Mouse (Mus musculus) thymus, adult 2 months (tissue): ENCODE data around the gene Rab40c. TPM values are rescaled to one million over a fixed set of nuclear protein-coding genes. Genes with fewer than 3 reads are reported as not detected.

Experiments used
- DNase-seq: peaks from one replicate; pipeline ENCODE4 v3.0.0; 2021
- H3K27ac ChIP-seq: fragments of 200-500 bp; 2 replicates; pipeline ENCODE4 v1.5.1; 2012; ENCODE audit warnings: low read length, control low read depth; ENCODE audit not compliant: control insufficient read depth, insufficient read depth
- H3K27me3 ChIP-seq: fragments of 200-500 bp; 2 replicates; pipeline ENCODE4 v1.6.1; 2012; ENCODE audit warnings: mild to moderate bottlenecking, low read length, moderate library complexity, mixed read lengths; ENCODE audit not compliant: control insufficient read depth, insufficient read depth
- H3K36me3 ChIP-seq: fragments of 200-500 bp; 2 replicates; pipeline ENCODE4 v1.6.1; 2012; ENCODE audit warnings: mild to moderate bottlenecking, low read length, moderate library complexity; ENCODE audit not compliant: control insufficient read depth, insufficient read depth
- H3K4me1 ChIP-seq: fragments of 200-500 bp; replicated peaks from 2 replicates; pipeline ENCODE4 v1.6.1; 2012; ENCODE audit warnings: low read length; ENCODE audit not compliant: control insufficient read depth, insufficient read depth
- H3K4me3 ChIP-seq: fragments of 200-500 bp; 2 replicates; pipeline ENCODE4 v1.5.1; 2012; ENCODE audit warnings: mild to moderate bottlenecking, low read length, control low read depth, moderate library complexity; ENCODE audit not compliant: control insufficient read depth, insufficient read depth
- CTCF ChIP-seq: fragments of 200-500 bp; IDR thresholded peaks from 2 replicates; pipeline ENCODE4 v1.5.1; 2012; ENCODE audit warnings: mild to moderate bottlenecking, control low read depth, low read length, moderate library complexity, borderline replicate concordance; ENCODE audit not compliant: control insufficient read depth, poor library complexity, insufficient read depth; ENCODE audit errors: extremely low read depth
- POLR2A ChIP-seq: fragments of 200-500 bp; IDR thresholded peaks from 2 replicates; pipeline ENCODE4 v1.6.1; 2012; ENCODE audit warnings: mild to moderate bottlenecking, low read length, control low read depth, moderate library complexity; ENCODE audit not compliant: control insufficient read depth, poor library complexity, insufficient read depth; ENCODE audit errors: extremely low read depth
- WGBS: fragments of 180-500 bp; shearing (Covaris S2); methylation state at CpG from one replicate; pipeline ENCODE4 v1.1.7; 2018; 5-methylcytosine and 5-hydroxymethylcytosine counted together
- polyA plus RNA-seq: library from polyadenylated mRNA; depleted of rRNA; stranded (reverse); fragments of >200 nt; gene quantifications from 2 replicates; pipeline ENCODE4 v1.2.3, GENCODE M21; 2012

Gene Rab40c
- polyA plus RNA-seq, 1 experiment = 57.6 TPM

- H3K27me3 ChIP-seq = no peaks in the 10 kb centered on the region
- H3K27ac ChIP-seq = no peak overlapping the region
- no peak for DNase-seq
- TF ChIP-seq POLR2A = no peak
- TF ChIP-seq CTCF = no peak
- H3K4me3 ChIP-seq = no peak overlapping the region
- no peaks in the 10 kb centered on the region for H3K4me1 ChIP-seq
- peaks cover 3% of the 10 kb centered on the region; the same call in 1 of the 2 replicates for H3K36me3 ChIP-seq
These were observed 32.7 kb downstream of the Rab40c start for GRCm38 (mm10) chr17:25886806-25887205.

- DNase-seq = peak; percentile 43
- peaks cover 3% of the 10 kb centered on the region; the same call in 1 of the 2 replicates for H3K36me3 ChIP-seq
These were observed 33.9 kb downstream of the Rab40c start for GRCm38 (mm10) chr17:25885636-25886035.

GRCm38 (mm10) chr17:25883824-25884223, 35.7 kb downstream of the Rab40c start:
- TF ChIP-seq POLR2A = no peak
- no peak for TF ChIP-seq CTCF
- Histone ChIP-seq H3K4me3 (no peak overlapping the region), H3K27me3 (no peaks in the 10 kb centered on the region), H3K36me3 (peaks cover 3% of the 10 kb centered on the region; the same call in 1 of the 2 replicates), H3K27ac (no peak overlapping the region), H3K4me1 (no peaks in the 10 kb centered on the region)
- WGBS = 99% methylated on average over 3 of the region's 3 CpGs
- DNase-seq = no peak

More at GRCm38 (mm10) chr17:25885636-25886035, 33.9 kb downstream of the Rab40c start:
- TF ChIP-seq CTCF = no peak
- TF ChIP-seq POLR2A = no peak
- Histone ChIP-seq H3K4me3 (no peak overlapping the region), H3K4me1 (no peaks in the 10 kb centered on the region), H3K27me3 (no peaks in the 10 kb centered on the region), H3K27ac (no peak overlapping the region)
- WGBS = 70% methylated on average over 4 of the region's 4 CpGs

- TF ChIP-seq CTCF (no peak), POLR2A (no peak)
- H3K27me3 ChIP-seq = no peaks in the 10 kb centered on the region
- no peak overlapping the region for H3K4me3 ChIP-seq
- H3K36me3 ChIP-seq = peaks cover 3% of the 10 kb centered on the region; the same call in 1 of the 2 replicates
- H3K4me1 ChIP-seq = no peaks in the 10 kb centered on the region
- DNase-seq = no peak
- 93% methylated on average over 8 of the region's 8 CpGs for WGBS
- no peak overlapping the region for H3K27ac ChIP-seq
These were observed 36.3 kb downstream of the Rab40c start for GRCm38 (mm10) chr17:25883268-25883667.

- 93% methylated on average over 5 of the region's 5 CpGs for WGBS
- H3K27ac ChIP-seq = no peak overlapping the region
- no peak for TF ChIP-seq POLR2A
- TF ChIP-seq CTCF = no peak
- H3K4me3 ChIP-seq = no peak overlapping the region
- no peaks in the 10 kb centered on the region for H3K27me3 ChIP-seq
- no peak for DNase-seq
- peaks cover 3% of the 10 kb centered on the region; the same call in 1 of the 2 replicates for H3K36me3 ChIP-seq
- H3K4me1 ChIP-seq = no peaks in the 10 kb centered on the region
These were observed 37.2 kb downstream of the Rab40c start for GRCm38 (mm10) chr17:25882306-25882705.

- WGBS = 97% methylated on average over 4 of the region's 4 CpGs
These were observed 37.8 kb downstream of the Rab40c start for GRCm38 (mm10) chr17:25881691-25882090.

More at GRCm38 (mm10) chr17:25881691-25882090, 37.8 kb downstream of the Rab40c start:
- no peak for TF ChIP-seq CTCF
- no peak for TF ChIP-seq POLR2A
- no peak overlapping the region for H3K27ac ChIP-seq
- no peak for DNase-seq
- H3K4me1 ChIP-seq = no peaks in the 10 kb centered on the region
- peaks cover 3% of the 10 kb centered on the region; the same call in 1 of the 2 replicates for H3K36me3 ChIP-seq
- no peak overlapping the region for H3K4me3 ChIP-seq
- H3K27me3 ChIP-seq = no peaks in the 10 kb centered on the region
